Mouse (Mus musculus) embryonic facial prominence, embryonic 15.5 days (tissue): ENCODE results near the gene Aanat. TPM values are rescaled to one million over a fixed set of nuclear protein-coding genes. Genes with fewer than 3 reads are reported as not detected.

ENCODE experiments used
- ATAC-seq: fragments of 200-750 bp; cut with Nextera tagmentation; 2 replicates; pipeline ENCODE4 v1.8.0; 2017; ENCODE audit warnings: low read depth, moderate TSS enrichment; ENCODE audit not compliant: insufficient number of reproducible peaks, low FRiP score, low TSS enrichment
- H3K27ac ChIP-seq: fragments of 300-500 bp; sonication (generic); replicated peaks from 2 replicates; pipeline ENCODE4 v1.5.1; 2015; ENCODE audit warnings: mild to moderate bottlenecking, inconsistent platforms
- H3K27me3 ChIP-seq: fragments of 300-500 bp; sonication (generic); 2 replicates; pipeline ENCODE4 v1.6.1; 2015; ENCODE audit warnings: inconsistent platforms
- H3K36me3 ChIP-seq: fragments of 300-500 bp; sonication (generic); 2 replicates; pipeline ENCODE4 v1.6.1; 2015; ENCODE audit warnings: mild to moderate bottlenecking, inconsistent platforms
- H3K4me1 ChIP-seq: fragments of 300-500 bp; sonication (generic); 2 replicates; pipeline ENCODE4 v1.6.1; 2015; ENCODE audit warnings: inconsistent platforms
- H3K4me2 ChIP-seq: fragments of 300-500 bp; sonication (generic); replicated peaks from 2 replicates; pipeline ENCODE4 v1.6.1; 2015; ENCODE audit warnings: mild to moderate bottlenecking, inconsistent platforms
- H3K4me3 ChIP-seq: fragments of 300-500 bp; sonication (generic); replicated peaks from 2 replicates; pipeline ENCODE4 v1.5.1; 2015; ENCODE audit warnings: mild to moderate bottlenecking, inconsistent platforms
- H3K9ac ChIP-seq: fragments of 300-500 bp; sonication (generic); 2 replicates; pipeline ENCODE4 v1.6.1; 2015; ENCODE audit warnings: inconsistent platforms
- H3K9me3 ChIP-seq: fragments of 300-500 bp; sonication (generic); replicated peaks from 2 replicates; pipeline ENCODE4 v1.6.1; 2016; ENCODE audit warnings: inconsistent platforms
- WGBS: fragments of 180-500 bp; shearing (Covaris S2); methylation state at CpG from one replicate; pipeline ENCODE4 v1.1.7; 2015; 5-methylcytosine and 5-hydroxymethylcytosine counted together
- polyA plus RNA-seq: library from polyadenylated mRNA; unstranded; fragments of >200 nt; fragmentation: Nextera tagmentation; extraction: Ambion mirVana; gene quantifications from 2 replicates; pipeline ENCODE4 v1.2.1, GENCODE M21; 2015

Gene Aanat
- polyA plus RNA-seq, 1 experiment from 2014 or later = not detected

- no peaks in the 10 kb centered on the region for H3K27me3 ChIP-seq
- no peak for ATAC-seq
- no peak overlapping the region for H3K9ac ChIP-seq
- H3K4me1 ChIP-seq = peaks cover 55% of the 10 kb centered on the region
- H3K4me2 ChIP-seq = no peak overlapping the region
- no peak overlapping the region for H3K27ac ChIP-seq
- 82% methylated on average over 2 of the region's 2 CpGs for WGBS
- H3K36me3 ChIP-seq = no peaks in the 10 kb centered on the region
- no peaks in the 10 kb centered on the region for H3K9me3 ChIP-seq
- H3K4me3 ChIP-seq = no peak overlapping the region
Measured at GRCm38 (mm10) chr11:116575396-116575795, 10.8 kb upstream of the Aanat start.

- WGBS = 96% methylated on average over 3 of the region's 3 CpGs
- ATAC-seq = no peak
Measured at GRCm38 (mm10) chr11:116579280-116579679, 7.0 kb upstream of the Aanat start.

GRCm38 (mm10) chr11:116580031-116580652, 6.1 kb upstream of the Aanat start:
- H3K4me3 ChIP-seq = peak overlapping the region; percentile 69
- H3K27me3 ChIP-seq = no peaks in the 10 kb centered on the region
- no peaks in the 10 kb centered on the region for H3K36me3 ChIP-seq
- H3K4me2 ChIP-seq = peak overlapping the region; percentile 86
- 19% methylated on average over 10 of the region's 10 CpGs for WGBS
- H3K9me3 ChIP-seq = no peaks in the 10 kb centered on the region
- peak overlapping the region; percentile 67; the same call in 1 of the 2 replicates for H3K27ac ChIP-seq
- ATAC-seq = no peak
- H3K4me1 ChIP-seq = peaks cover 30% of the 10 kb centered on the region
- peak overlapping the region; percentile 81 for H3K9ac ChIP-seq

More at GRCm38 (mm10) chr11:116579280-116579679, 7.0 kb upstream of the Aanat start:
- no peak overlapping the region for H3K4me3 ChIP-seq
- peaks cover 39% of the 10 kb centered on the region for H3K4me1 ChIP-seq
- no peaks in the 10 kb centered on the region for H3K9me3 ChIP-seq
- no peaks in the 10 kb centered on the region for H3K27me3 ChIP-seq
- H3K36me3 ChIP-seq = no peaks in the 10 kb centered on the region
- H3K27ac ChIP-seq = no peak overlapping the region
- H3K9ac ChIP-seq = no peak overlapping the region
- no peak overlapping the region for H3K4me2 ChIP-seq

- WGBS = under 1% methylated on average over 72 of the region's 91 CpGs
- Histone ChIP-seq H3K27ac (peak overlapping the region; percentile 67), H3K36me3 (no peaks in the 10 kb centered on the region), H3K4me1 (peaks cover 29% of the 10 kb centered on the region), H3K9me3 (no peaks in the 10 kb centered on the region), H3K4me3 (peak overlapping the region; percentile 69), H3K27me3 (no peaks in the 10 kb centered on the region), H3K4me2 (peak overlapping the region; percentile 86), H3K9ac (peak overlapping the region; percentile 81)
- peak; percentile 71 for ATAC-seq
Measured at GRCm38 (mm10) chr11:116580711-116581375, 5.4 kb upstream of the Aanat start.

GRCm38 (mm10) chr11:116581376-116581814, 4.8 kb upstream of the Aanat start, which contains the start of gene Ube2o:
Gene Ube2o (minus strand): TSS chr11:116581447.
- H3K4me2 ChIP-seq = peak within 1 kb of the TSS; percentile 86
- no peaks in the 10 kb centered on the region for H3K36me3 ChIP-seq
- peak within 1 kb of the TSS; percentile 81 for H3K9ac ChIP-seq
- ATAC-seq = peak; percentile 89
- H3K27ac ChIP-seq = peak within 1 kb of the TSS; percentile 67
- H3K27me3 ChIP-seq = no peaks in the 10 kb centered on the region
- H3K4me3 ChIP-seq = peak within 1 kb of the TSS; percentile 69
- 1% methylated on average over 47 of the region's 51 CpGs for WGBS
- H3K4me1 ChIP-seq = peaks cover 28% of the 10 kb centered on the region
- H3K9me3 ChIP-seq = no peaks in the 10 kb centered on the region

- Histone ChIP-seq H3K4me3 (no peak overlapping the region), H3K4me2 (no peak overlapping the region), H3K4me1 (peaks cover 23% of the 10 kb centered on the region; the same call in 1 of the 2 replicates), H3K9me3 (no peaks in the 10 kb centered on the region), H3K27me3 (0 out of 2 replicates have a peak, but pooled peaks cover 6% of the 10 kb centered on the region), H3K27ac (no peak overlapping the region), H3K9ac (no peak overlapping the region), H3K36me3 (no peaks in the 10 kb centered on the region)
- 70% methylated on average over 6 of the region's 6 CpGs for WGBS
- no peak for ATAC-seq
Measured at GRCm38 (mm10) chr11:116585682-116586081, 550 bp upstream of the Aanat start.

- Histone ChIP-seq H3K27ac (no peak overlapping the region), H3K4me3 (no peak overlapping the region), H3K9ac (no peak overlapping the region), H3K4me2 (peak overlapping the region; percentile 36), H3K4me1 (peaks cover 18% of the 10 kb centered on the region; the same call in 1 of the 2 replicates), H3K9me3 (no peaks in the 10 kb centered on the region), H3K27me3 (0 out of 2 replicates have a peak, but pooled peaks cover 6% of the 10 kb centered on the region), H3K36me3 (no peaks in the 10 kb centered on the region)
- 20% methylated on average over 23 of the region's 23 CpGs for WGBS
- ATAC-seq = no peak
Measured at GRCm38 (mm10) chr11:116586801-116587631, 784 bp downstream of the Aanat start.

GRCm38 (mm10) chr11:116589020-116589531, 2.8 kb downstream of the Aanat start:
- Histone ChIP-seq H3K9me3 (no peaks in the 10 kb centered on the region), H3K4me1 (peaks cover 23% of the 10 kb centered on the region; the same call in 1 of the 2 replicates), H3K27ac (no peak overlapping the region), H3K9ac (no peak overlapping the region), H3K27me3 (0 out of 2 replicates have a peak, but pooled peaks cover 6% of the 10 kb centered on the region), H3K4me3 (no peak overlapping the region), H3K4me2 (no peak overlapping the region), H3K36me3 (no peaks in the 10 kb centered on the region)
- 16% methylated on average over 14 of the region's 14 CpGs for WGBS
- ATAC-seq = peak; percentile 39

GRCm38 (mm10) chr11:116589574-116589973, 3.3 kb downstream of the Aanat start:
- H3K9me3 ChIP-seq = no peaks in the 10 kb centered on the region
- no peak overlapping the region for H3K4me3 ChIP-seq
- H3K9ac ChIP-seq = no peak overlapping the region
- no peak overlapping the region for H3K27ac ChIP-seq
- WGBS = 47% methylated on average over 8 of the region's 8 CpGs
- H3K4me2 ChIP-seq = no peak overlapping the region
- ATAC-seq = no peak
- no peaks in the 10 kb centered on the region for H3K36me3 ChIP-seq
- peaks cover 23% of the 10 kb centered on the region; the same call in 1 of the 2 replicates for H3K4me1 ChIP-seq
- 0 out of 2 replicates have a peak, but pooled peaks cover 6% of the 10 kb centered on the region for H3K27me3 ChIP-seq

- no peak overlapping the region for H3K4me2 ChIP-seq
- 84% methylated on average over 4 of the region's 4 CpGs for WGBS
- no peak for ATAC-seq
Measured at GRCm38 (mm10) chr11:116591621-116592020, 5.4 kb downstream of the Aanat start.

More at GRCm38 (mm10) chr11:116591621-116592020, 5.4 kb downstream of the Aanat start:
- Histone ChIP-seq H3K4me3 (no peak overlapping the region), H3K36me3 (no peaks in the 10 kb centered on the region), H3K27me3 (0 out of 2 replicates have a peak, but pooled peaks cover 6% of the 10 kb centered on the region), H3K27ac (no peak overlapping the region), H3K4me1 (peaks cover 15% of the 10 kb centered on the region; the same call in 1 of the 2 replicates), H3K9ac (no peak overlapping the region), H3K9me3 (no peaks in the 10 kb centered on the region)
